Mouse (Mus musculus): Measurements from ENCODE around the gene Sgcd. TPM values are rescaled to one million over a fixed set of nuclear protein-coding genes. Genes with fewer than 3 reads are reported as not detected.
"Not testable (repeated sequence)": the region's sequence is repeated elsewhere in the genome, so short reads cannot be mapped to it uniquely, and the experiment has no call there.

Gene Sgcd
- polyA plus RNA-seq, 1 experiment from 2014 or later: 4.8 TPM

GRCm38 (mm10) chr11:47574635-47575034 is 414.1 kb downstream of the Sgcd start:
- H3K4me3 ChIP-seq (ENCODE audit: low read length): no peak overlapping the region
- 51% methylated on average over 4 of the region's 4 CpGs for WGBS
- ATAC-seq: no peak
- no peaks in the 10 kb centered on the region for H3K9me3 ChIP-seq (ENCODE audit: control insufficient read depth, low read length)
- no peaks in the 10 kb centered on the region for H3K36me3 ChIP-seq (ENCODE audit: control insufficient read depth, insufficient read depth, low read length)
- no peak overlapping the region for H3K4me2 ChIP-seq (ENCODE audit: low read length)
- no peaks in the 10 kb centered on the region for H3K27me3 ChIP-seq (replicated peaks; ENCODE audit: control insufficient read depth, insufficient read depth, low read length)
- H3K9ac ChIP-seq (ENCODE audit: low read depth, low read length): no peak overlapping the region
- H3K4me1 ChIP-seq (ENCODE audit: control insufficient read depth, insufficient read depth, low read depth, low read length): no peaks in the 10 kb centered on the region
- H3K27ac ChIP-seq (ENCODE audit: low read depth, low read length): no peak overlapping the region

- H3K4me2 ChIP-seq (ENCODE audit: low read length): no peak overlapping the region
- no peaks in the 10 kb centered on the region for H3K4me1 ChIP-seq (ENCODE audit: control insufficient read depth, insufficient read depth, low read depth, low read length)
- no peaks in the 10 kb centered on the region for H3K36me3 ChIP-seq (ENCODE audit: control insufficient read depth, insufficient read depth, low read length)
- no peak overlapping the region for H3K27ac ChIP-seq (ENCODE audit: low read depth, low read length)
- no peaks in the 10 kb centered on the region for H3K27me3 ChIP-seq (replicated peaks; ENCODE audit: control insufficient read depth, insufficient read depth, low read length)
- 81% methylated on average over 1 of the region's 1 CpGs for WGBS
- no peak overlapping the region for H3K4me3 ChIP-seq (ENCODE audit: low read length)
- no peak overlapping the region for H3K9ac ChIP-seq (ENCODE audit: low read depth, low read length)
- ATAC-seq: no peak
- no peaks in the 10 kb centered on the region for H3K9me3 ChIP-seq (ENCODE audit: control insufficient read depth, low read length)
These were observed 420.3 kb downstream of the Sgcd start for GRCm38 (mm10) chr11:47568488-47568887.

- ATAC-seq: no peak
- no peak overlapping the region for H3K4me3 ChIP-seq (ENCODE audit: low read length)
- 73% methylated on average over 3 of the region's 3 CpGs for WGBS
These were observed 422.6 kb downstream of the Sgcd start for GRCm38 (mm10) chr11:47566156-47566555.

GRCm38 (mm10) chr11:47524845-47525244 is 463.9 kb downstream of the Sgcd start:
- no peaks in the 10 kb centered on the region for H3K27me3 ChIP-seq (replicated peaks; ENCODE audit: control insufficient read depth, insufficient read depth, low read length)
- 15% methylated on average over 1 of the region's 1 CpGs for WGBS
- H3K36me3 ChIP-seq (ENCODE audit: control insufficient read depth, insufficient read depth, low read length): no peaks in the 10 kb centered on the region
- H3K9ac ChIP-seq (ENCODE audit: low read depth, low read length): no peak overlapping the region
- no peaks in the 10 kb centered on the region for H3K9me3 ChIP-seq (ENCODE audit: control insufficient read depth, low read length)
- no peak overlapping the region for H3K4me2 ChIP-seq (ENCODE audit: low read length)
- no peaks in the 10 kb centered on the region for H3K4me1 ChIP-seq (ENCODE audit: control insufficient read depth, insufficient read depth, low read depth, low read length)
- H3K4me3 ChIP-seq (ENCODE audit: low read length): no peak overlapping the region
- H3K27ac ChIP-seq (ENCODE audit: low read depth, low read length): no peak overlapping the region
- no peak for ATAC-seq

More at GRCm38 (mm10) chr11:47566156-47566555, 422.6 kb downstream of the Sgcd start:
- Histone ChIP-seq H3K4me1 (ENCODE audit: control insufficient read depth, insufficient read depth, low read depth, low read length) (no peaks in the 10 kb centered on the region), H3K4me2 (ENCODE audit: low read length) (no peak overlapping the region), H3K27me3 (replicated peaks; ENCODE audit: control insufficient read depth, insufficient read depth, low read length) (no peaks in the 10 kb centered on the region), H3K27ac (ENCODE audit: low read depth, low read length) (no peak overlapping the region), H3K36me3 (ENCODE audit: control insufficient read depth, insufficient read depth, low read length) (no peaks in the 10 kb centered on the region), H3K9ac (ENCODE audit: low read depth, low read length) (no peak overlapping the region), H3K9me3 (ENCODE audit: control insufficient read depth, low read length) (no peaks in the 10 kb centered on the region)

- H3K4me1 ChIP-seq (ENCODE audit: control insufficient read depth, insufficient read depth, low read depth, low read length): no peaks in the 10 kb centered on the region
- H3K27ac ChIP-seq (ENCODE audit: low read depth, low read length): no peak overlapping the region
- H3K9ac ChIP-seq (ENCODE audit: low read depth, low read length): no peak overlapping the region
- H3K9me3 ChIP-seq (ENCODE audit: control insufficient read depth, low read length): no peaks in the 10 kb centered on the region
- H3K36me3 ChIP-seq (ENCODE audit: control insufficient read depth, insufficient read depth, low read length): no peaks in the 10 kb centered on the region
- no peak overlapping the region for H3K4me2 ChIP-seq (ENCODE audit: low read length)
- 75% methylated on average over 6 of the region's 6 CpGs for WGBS
- no peak overlapping the region for H3K4me3 ChIP-seq (ENCODE audit: low read length)
- H3K27me3 ChIP-seq (replicated peaks; ENCODE audit: control insufficient read depth, insufficient read depth, low read length): no peaks in the 10 kb centered on the region
- ATAC-seq: no peak
These were observed 480.7 kb downstream of the Sgcd start for GRCm38 (mm10) chr11:47508047-47508446.

- not testable (repeated sequence) for H3K9me3 ChIP-seq (ENCODE audit: control insufficient read depth, low read length); H3K4me3 ChIP-seq (ENCODE audit: low read length); H3K4me1 ChIP-seq (ENCODE audit: control insufficient read depth, insufficient read depth, low read depth, low read length); ATAC-seq; H3K4me2 ChIP-seq (ENCODE audit: low read length); H3K36me3 ChIP-seq (ENCODE audit: control insufficient read depth, insufficient read depth, low read length); H3K9ac ChIP-seq (ENCODE audit: low read depth, low read length); H3K27ac ChIP-seq (ENCODE audit: low read depth, low read length); H3K27me3 ChIP-seq (replicated peaks; ENCODE audit: control insufficient read depth, insufficient read depth, low read length)
These were observed 485.5 kb downstream of the Sgcd start for GRCm38 (mm10) chr11:47503236-47503635.

- H3K4me1 ChIP-seq (ENCODE audit: control insufficient read depth, insufficient read depth, low read depth, low read length): no peaks in the 10 kb centered on the region
- 26% methylated on average over 1 of the region's 1 CpGs for WGBS
- no peak overlapping the region for H3K9ac ChIP-seq (ENCODE audit: low read depth, low read length)
- no peaks in the 10 kb centered on the region for H3K9me3 ChIP-seq (ENCODE audit: control insufficient read depth, low read length)
- no peak overlapping the region for H3K4me2 ChIP-seq (ENCODE audit: low read length)
- no peaks in the 10 kb centered on the region for H3K36me3 ChIP-seq (ENCODE audit: control insufficient read depth, insufficient read depth, low read length)
- no peak for ATAC-seq
- no peaks in the 10 kb centered on the region for H3K27me3 ChIP-seq (replicated peaks; ENCODE audit: control insufficient read depth, insufficient read depth, low read length)
- no peak overlapping the region for H3K4me3 ChIP-seq (ENCODE audit: low read length)
- no peak overlapping the region for H3K27ac ChIP-seq (ENCODE audit: low read depth, low read length)
These were observed 515.1 kb downstream of the Sgcd start for GRCm38 (mm10) chr11:47473493-47474230.

GRCm38 (mm10) chr11:47460700-47461099 is 528.1 kb downstream of the Sgcd start:
- not testable (repeated sequence) for H3K4me3 ChIP-seq (ENCODE audit: low read length); H3K9me3 ChIP-seq (ENCODE audit: control insufficient read depth, low read length); H3K4me1 ChIP-seq (ENCODE audit: control insufficient read depth, insufficient read depth, low read depth, low read length); ATAC-seq; H3K27me3 ChIP-seq (replicated peaks; ENCODE audit: control insufficient read depth, insufficient read depth, low read length); H3K9ac ChIP-seq (ENCODE audit: low read depth, low read length); H3K27ac ChIP-seq (ENCODE audit: low read depth, low read length); H3K36me3 ChIP-seq (ENCODE audit: control insufficient read depth, insufficient read depth, low read length); H3K4me2 ChIP-seq (ENCODE audit: low read length)

GRCm38 (mm10) chr11:47460149-47460548 is 528.6 kb downstream of the Sgcd start:
- Histone ChIP-seq H3K27ac (ENCODE audit: low read depth, low read length) (no peak overlapping the region), H3K4me3 (ENCODE audit: low read length) (no peak overlapping the region), H3K9me3 (ENCODE audit: control insufficient read depth, low read length) (no peaks in the 10 kb centered on the region), H3K27me3 (replicated peaks; ENCODE audit: control insufficient read depth, insufficient read depth, low read length) (no peaks in the 10 kb centered on the region), H3K36me3 (ENCODE audit: control insufficient read depth, insufficient read depth, low read length) (no peaks in the 10 kb centered on the region), H3K4me2 (ENCODE audit: low read length) (no peak overlapping the region), H3K9ac (ENCODE audit: low read depth, low read length) (no peak overlapping the region), H3K4me1 (ENCODE audit: control insufficient read depth, insufficient read depth, low read depth, low read length) (no peaks in the 10 kb centered on the region)
- ATAC-seq: no peak
- WGBS: 88% methylated on average over 2 of the region's 2 CpGs
